Mouse (Mus musculus): ENCODE measurements around the gene Fyco1. TPM values are rescaled to one million over a fixed set of nuclear protein-coding genes. Genes with fewer than 3 reads are reported as not detected.
"Not testable (repeated sequence)": the region's sequence is repeated elsewhere in the genome, so short reads cannot be mapped to it uniquely, and the experiment has no call there.

The Fyco1 gene
- polyA plus RNA-seq, 1 experiment from 2014 or later = 14.7 TPM

DNA sequence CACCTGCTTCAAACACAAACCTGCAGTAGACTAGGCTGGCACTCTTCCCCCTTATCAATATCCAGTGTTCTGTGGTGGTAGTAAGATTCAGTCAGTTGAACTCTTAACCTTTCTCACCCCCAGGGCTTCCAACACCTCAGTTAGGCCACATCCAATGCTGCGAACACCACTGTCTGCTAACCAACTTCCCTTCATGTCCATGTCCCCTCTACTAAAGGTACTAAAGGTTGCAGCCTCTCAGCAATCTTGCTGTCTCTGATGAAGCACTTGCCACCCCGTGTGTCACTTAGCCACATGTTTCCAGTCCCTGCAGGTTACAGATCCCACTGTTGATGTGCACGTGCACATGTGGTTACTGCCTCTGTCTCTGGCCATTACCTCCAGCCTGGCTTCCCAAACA lies 87.9 kb downstream of the Fyco1 start:
- Histone ChIP-seq H3K4me2 (ENCODE audit: low read depth, low read length) (no peak overlapping the region), H3K4me1 (ENCODE audit: control insufficient read depth, insufficient read depth, low read length) (no peaks in the 10 kb centered on the region), H3K36me3 (ENCODE audit: control insufficient read depth, insufficient read depth, low read length) (no peaks in the 10 kb centered on the region), H3K9me3 (replicated peaks; ENCODE audit: control insufficient read depth, low read length) (no peaks in the 10 kb centered on the region), H3K27me3 (ENCODE audit: control insufficient read depth, insufficient read depth, low read length) (no peaks in the 10 kb centered on the region), H3K27ac (ENCODE audit: low read length) (no peak overlapping the region), H3K9ac (ENCODE audit: low read length) (no peak overlapping the region), H3K4me3 (replicated peaks; ENCODE audit: low read length) (no peak overlapping the region)
- 80% methylated on average over 3 of the region's 3 CpGs for WGBS
- no peak for ATAC-seq (ENCODE audit: insufficient read depth, low FRiP score)

DNA sequence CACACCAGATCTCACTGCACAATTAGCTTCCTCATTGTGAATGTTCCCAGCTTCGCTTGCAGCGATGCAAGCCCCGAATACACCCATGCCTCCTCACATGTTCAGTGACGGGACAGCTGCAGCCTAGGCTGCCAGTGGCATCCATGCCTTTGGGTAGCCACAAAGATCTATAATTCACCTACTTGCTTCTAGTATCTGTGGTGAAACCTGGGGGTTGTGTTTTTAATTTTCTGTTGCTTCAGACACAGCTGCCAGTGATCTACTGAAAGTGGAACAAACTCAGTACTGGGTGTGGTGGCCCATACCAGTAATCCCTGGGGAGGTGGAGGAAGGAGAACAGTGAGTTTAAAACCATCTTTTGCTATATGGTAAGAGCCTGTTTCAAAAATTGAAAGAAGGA lies 88.8 kb downstream of the Fyco1 start:
- no peak overlapping the region for H3K27ac ChIP-seq (ENCODE audit: low read length)
- no peak for ATAC-seq (ENCODE audit: insufficient read depth, low FRiP score)
- H3K9ac ChIP-seq (ENCODE audit: low read length) = no peak overlapping the region
- no peaks in the 10 kb centered on the region for H3K27me3 ChIP-seq (ENCODE audit: control insufficient read depth, insufficient read depth, low read length)
- no peaks in the 10 kb centered on the region for H3K9me3 ChIP-seq (replicated peaks; ENCODE audit: control insufficient read depth, low read length)
- no peak overlapping the region for H3K4me2 ChIP-seq (ENCODE audit: low read depth, low read length)
- H3K36me3 ChIP-seq (ENCODE audit: control insufficient read depth, insufficient read depth, low read length) = no peaks in the 10 kb centered on the region
- WGBS = 68% methylated on average over 4 of the region's 4 CpGs
- no peak overlapping the region for H3K4me3 ChIP-seq (replicated peaks; ENCODE audit: low read length)
- H3K4me1 ChIP-seq (ENCODE audit: control insufficient read depth, insufficient read depth, low read length) = no peaks in the 10 kb centered on the region

DNA sequence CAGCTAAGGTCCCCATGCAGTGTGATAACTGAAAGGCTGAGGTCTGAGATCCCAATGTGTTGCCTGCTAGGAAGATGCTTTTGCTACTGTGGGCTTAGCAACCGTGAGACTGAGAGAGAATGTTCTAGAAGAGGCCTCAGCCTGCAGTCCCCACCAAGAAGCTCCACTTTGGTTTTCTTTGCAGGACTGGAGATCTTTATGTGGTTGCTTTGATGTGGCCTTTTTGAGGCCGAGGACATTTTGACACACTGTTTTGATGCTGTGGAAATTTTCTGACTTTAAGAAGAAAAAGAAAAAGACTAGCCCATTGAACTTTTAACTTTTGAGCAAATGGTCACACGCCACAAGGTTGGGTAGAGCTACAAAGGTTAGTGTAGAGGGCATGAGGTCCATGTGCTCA lies 90.9 kb downstream of the Fyco1 start:
- Histone ChIP-seq H3K27me3 (ENCODE audit: control insufficient read depth, insufficient read depth, low read length) (no peaks in the 10 kb centered on the region), H3K36me3 (ENCODE audit: control insufficient read depth, insufficient read depth, low read length) (no peaks in the 10 kb centered on the region), H3K4me1 (ENCODE audit: control insufficient read depth, insufficient read depth, low read length) (no peaks in the 10 kb centered on the region), H3K9me3 (replicated peaks; ENCODE audit: control insufficient read depth, low read length) (no peaks in the 10 kb centered on the region), H3K9ac (ENCODE audit: low read length) (no peak overlapping the region), H3K4me2 (ENCODE audit: low read depth, low read length) (no peak overlapping the region), H3K27ac (ENCODE audit: low read length) (no peak overlapping the region), H3K4me3 (replicated peaks; ENCODE audit: low read length) (no peak overlapping the region)
- no peak for ATAC-seq (ENCODE audit: insufficient read depth, low FRiP score)
- 80% methylated on average over 3 of the region's 3 CpGs for WGBS

DNA sequence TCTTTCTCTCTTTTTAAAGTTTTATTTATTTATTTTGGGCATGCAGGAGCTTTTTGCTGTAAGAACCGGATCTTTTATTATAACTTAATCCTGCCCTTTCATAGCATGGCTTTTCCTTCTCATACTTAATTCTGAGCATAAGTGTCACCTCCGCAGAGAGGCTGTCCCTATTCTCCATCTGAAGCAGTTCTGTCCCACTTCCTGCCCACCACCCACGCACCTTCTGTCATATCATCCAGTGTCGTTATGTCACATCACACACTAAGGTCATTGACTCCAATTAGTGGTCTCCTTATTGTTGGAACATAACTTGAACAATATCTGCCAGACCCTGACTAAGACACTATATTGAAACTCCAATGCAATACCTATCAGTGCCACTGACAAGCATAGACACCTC lies 93.1 kb downstream of the Fyco1 start:
- Histone ChIP-seq H3K4me3 (replicated peaks; ENCODE audit: low read length) (no peak overlapping the region), H3K36me3 (ENCODE audit: control insufficient read depth, insufficient read depth, low read length) (no peaks in the 10 kb centered on the region), H3K27me3 (ENCODE audit: control insufficient read depth, insufficient read depth, low read length) (no peaks in the 10 kb centered on the region), H3K4me2 (ENCODE audit: low read depth, low read length) (no peak overlapping the region), H3K27ac (ENCODE audit: low read length) (no peak overlapping the region), H3K4me1 (ENCODE audit: control insufficient read depth, insufficient read depth, low read length) (no peaks in the 10 kb centered on the region), H3K9me3 (replicated peaks; ENCODE audit: control insufficient read depth, low read length) (no peaks in the 10 kb centered on the region), H3K9ac (ENCODE audit: low read length) (no peak overlapping the region)
- 70% methylated on average over 4 of the region's 4 CpGs for WGBS
- ATAC-seq (ENCODE audit: insufficient read depth, low FRiP score) = no peak

DNA sequence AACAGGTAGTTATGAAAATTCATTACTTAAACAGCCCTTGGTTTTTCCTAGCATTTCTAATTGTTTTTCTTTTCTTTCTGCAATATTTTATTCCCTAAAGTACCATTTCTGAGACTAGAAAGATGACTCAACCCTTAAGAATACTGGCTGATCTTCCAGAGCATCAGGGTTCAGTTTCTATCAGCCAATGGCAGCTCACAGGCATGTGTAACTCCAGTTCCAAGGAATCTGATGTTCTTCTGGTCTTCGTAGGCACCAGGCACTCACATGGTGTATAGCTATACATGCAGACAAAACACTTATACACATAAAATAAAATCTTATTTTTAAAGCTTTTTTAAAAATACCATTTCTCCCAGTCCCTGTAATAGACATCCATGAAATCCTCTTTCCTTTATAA lies 93.5 kb downstream of the Fyco1 start:
- Histone ChIP-seq H3K4me3 (replicated peaks; ENCODE audit: low read length) (no peak overlapping the region), H3K27me3 (ENCODE audit: control insufficient read depth, insufficient read depth, low read length) (no peaks in the 10 kb centered on the region), H3K9me3 (replicated peaks; ENCODE audit: control insufficient read depth, low read length) (no peaks in the 10 kb centered on the region), H3K9ac (ENCODE audit: low read length) (no peak overlapping the region), H3K27ac (ENCODE audit: low read length) (no peak overlapping the region), H3K4me1 (ENCODE audit: control insufficient read depth, insufficient read depth, low read length) (no peaks in the 10 kb centered on the region), H3K4me2 (ENCODE audit: low read depth, low read length) (no peak overlapping the region), H3K36me3 (ENCODE audit: control insufficient read depth, insufficient read depth, low read length) (no peaks in the 10 kb centered on the region)
- ATAC-seq (ENCODE audit: insufficient read depth, low FRiP score) = no peak
- WGBS = 84% methylated on average over 1 of the region's 1 CpGs

DNA sequence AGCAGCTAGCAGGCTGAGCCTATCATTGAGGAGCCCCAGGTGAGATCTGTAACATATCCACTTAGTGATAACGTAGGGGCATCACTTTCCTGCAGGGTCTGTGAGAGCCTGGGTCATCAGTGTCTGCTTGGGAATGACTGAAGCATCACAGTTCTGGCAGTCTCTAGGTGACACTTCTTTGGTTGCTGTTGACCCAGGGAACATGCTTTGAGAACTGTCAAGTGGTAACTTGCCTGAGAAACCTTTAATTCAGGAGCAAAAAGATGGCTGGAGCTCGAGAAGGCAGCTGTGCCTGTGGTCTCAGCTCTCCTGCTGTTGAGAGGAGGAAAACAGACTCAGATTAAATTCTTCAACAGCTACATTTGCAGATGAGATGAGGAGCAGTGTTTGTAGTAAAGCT lies 94.4 kb downstream of the Fyco1 start:
- H3K4me3 ChIP-seq (replicated peaks; ENCODE audit: low read length) = no peak overlapping the region
- no peak overlapping the region for H3K4me2 ChIP-seq (ENCODE audit: low read depth, low read length)
- H3K27ac ChIP-seq (ENCODE audit: low read length) = no peak overlapping the region
- WGBS = 41% methylated on average over 2 of the region's 2 CpGs
- no peaks in the 10 kb centered on the region for H3K27me3 ChIP-seq (ENCODE audit: control insufficient read depth, insufficient read depth, low read length)
- no peaks in the 10 kb centered on the region for H3K4me1 ChIP-seq (ENCODE audit: control insufficient read depth, insufficient read depth, low read length)
- H3K9me3 ChIP-seq (replicated peaks; ENCODE audit: control insufficient read depth, low read length) = no peaks in the 10 kb centered on the region
- H3K36me3 ChIP-seq (ENCODE audit: control insufficient read depth, insufficient read depth, low read length) = no peaks in the 10 kb centered on the region
- no peak for ATAC-seq (ENCODE audit: insufficient read depth, low FRiP score)
- H3K9ac ChIP-seq (ENCODE audit: low read length) = no peak overlapping the region

DNA sequence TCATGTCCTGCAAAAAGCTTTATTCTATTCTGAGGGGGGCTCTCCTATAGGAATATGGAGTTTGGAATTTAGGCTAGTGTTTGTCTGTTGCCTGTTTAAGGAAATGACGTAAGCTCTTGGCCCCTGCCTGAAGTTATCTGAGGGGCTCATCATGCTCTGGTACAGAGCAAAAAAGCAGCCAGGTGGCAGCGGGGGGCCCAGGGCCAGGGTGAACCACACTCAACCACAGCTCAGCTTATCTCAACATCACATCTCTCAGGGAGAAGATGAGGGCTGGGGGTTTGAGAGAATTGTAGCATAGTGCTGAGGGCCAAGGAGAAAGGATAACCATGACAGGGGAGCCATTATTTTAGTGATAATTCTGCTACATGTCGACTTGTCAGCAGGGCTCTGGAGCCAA lies 94.9 kb downstream of the Fyco1 start:
- Histone ChIP-seq H3K36me3 (ENCODE audit: control insufficient read depth, insufficient read depth, low read length) (no peaks in the 10 kb centered on the region), H3K4me1 (ENCODE audit: control insufficient read depth, insufficient read depth, low read length) (no peaks in the 10 kb centered on the region), H3K27me3 (ENCODE audit: control insufficient read depth, insufficient read depth, low read length) (no peaks in the 10 kb centered on the region), H3K4me3 (replicated peaks; ENCODE audit: low read length) (no peak overlapping the region), H3K4me2 (ENCODE audit: low read depth, low read length) (no peak overlapping the region), H3K27ac (ENCODE audit: low read length) (no peak overlapping the region), H3K9me3 (replicated peaks; ENCODE audit: control insufficient read depth, low read length) (no peaks in the 10 kb centered on the region), H3K9ac (ENCODE audit: low read length) (no peak overlapping the region)
- 67% methylated on average over 3 of the region's 3 CpGs for WGBS
- no peak for ATAC-seq (ENCODE audit: insufficient read depth, low FRiP score)

DNA sequence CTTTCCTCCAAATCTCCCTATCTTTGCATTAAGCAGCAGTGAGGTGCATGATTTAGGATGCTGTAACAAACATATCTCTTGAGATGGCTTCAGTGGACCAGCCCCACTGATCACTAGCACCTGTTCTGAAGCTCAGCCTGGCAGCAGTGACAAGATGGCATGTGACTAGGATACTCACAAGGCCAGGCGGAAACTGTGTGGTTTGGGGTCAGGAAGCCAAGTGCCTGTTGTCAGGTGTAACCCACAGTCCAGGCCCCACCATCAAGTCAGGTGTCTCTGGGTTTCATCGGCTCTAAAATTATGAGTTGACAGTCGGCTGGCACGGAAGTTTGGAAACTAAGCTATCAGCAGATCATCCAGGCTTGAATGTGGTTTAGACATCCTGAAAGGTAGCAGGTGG lies 97.4 kb downstream of the Fyco1 start:
- Histone ChIP-seq H3K4me2 (ENCODE audit: low read depth, low read length) (no peak overlapping the region), H3K4me3 (replicated peaks; ENCODE audit: low read length) (no peak overlapping the region), H3K27ac (ENCODE audit: low read length) (no peak overlapping the region), H3K9ac (ENCODE audit: low read length) (no peak overlapping the region), H3K27me3 (ENCODE audit: control insufficient read depth, insufficient read depth, low read length) (no peaks in the 10 kb centered on the region), H3K4me1 (ENCODE audit: control insufficient read depth, insufficient read depth, low read length) (no peaks in the 10 kb centered on the region), H3K36me3 (ENCODE audit: control insufficient read depth, insufficient read depth, low read length) (no peaks in the 10 kb centered on the region), H3K9me3 (replicated peaks; ENCODE audit: control insufficient read depth, low read length) (no peaks in the 10 kb centered on the region)
- no peak for ATAC-seq (ENCODE audit: insufficient read depth, low FRiP score)
- WGBS = 83% methylated on average over 4 of the region's 4 CpGs

DNA sequence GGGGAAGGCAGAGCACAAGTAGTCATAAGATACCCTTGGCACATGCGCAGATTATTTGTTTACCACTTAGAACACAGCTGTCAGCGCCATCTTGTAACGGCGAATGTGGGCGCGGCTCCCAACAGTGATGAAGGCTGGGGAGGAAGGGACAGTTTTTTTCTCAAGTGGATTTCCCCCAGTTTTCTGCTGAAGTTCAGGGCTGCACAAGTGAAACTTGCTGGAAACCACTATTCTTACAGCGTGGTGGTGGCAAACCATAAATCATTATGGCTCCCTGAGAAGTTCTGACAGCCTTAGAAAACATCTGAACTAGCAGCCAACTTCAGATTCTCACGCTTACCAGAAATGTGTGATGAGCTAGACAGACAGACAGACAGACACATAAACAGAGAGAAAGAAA lies 102.0 kb downstream of the Fyco1 start:
- not testable (repeated sequence) for H3K4me1 ChIP-seq (ENCODE audit: control insufficient read depth, insufficient read depth, low read length); H3K9me3 ChIP-seq (replicated peaks; ENCODE audit: control insufficient read depth, low read length); H3K9ac ChIP-seq (ENCODE audit: low read length); H3K4me3 ChIP-seq (replicated peaks; ENCODE audit: low read length); H3K27ac ChIP-seq (ENCODE audit: low read length); H3K36me3 ChIP-seq (ENCODE audit: control insufficient read depth, insufficient read depth, low read length); ATAC-seq (ENCODE audit: insufficient read depth, low FRiP score); H3K27me3 ChIP-seq (ENCODE audit: control insufficient read depth, insufficient read depth, low read length); H3K4me2 ChIP-seq (ENCODE audit: low read depth, low read length)
- WGBS = 89% methylated on average over 7 of the region's 8 CpGs

DNA sequence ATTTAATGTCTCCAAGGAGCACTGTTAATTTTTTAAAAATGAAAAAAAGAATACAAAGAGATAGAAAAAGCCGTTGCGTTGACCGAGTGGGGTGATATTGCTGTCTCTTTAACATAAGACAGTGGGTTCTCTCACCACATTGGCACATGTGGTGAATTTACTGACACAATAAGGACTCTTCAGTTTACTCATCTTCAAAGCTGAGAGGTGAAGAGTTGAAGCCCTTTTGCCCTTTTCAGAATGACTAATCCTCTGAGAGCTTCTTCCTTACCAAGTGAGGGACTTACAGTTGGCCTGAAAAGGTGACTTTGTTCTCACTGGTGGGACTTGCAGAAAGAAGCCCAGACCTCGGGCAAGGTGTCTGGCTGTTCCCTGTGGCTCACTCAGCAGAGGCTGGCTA lies 110.9 kb downstream of the Fyco1 start:
- no peak overlapping the region for H3K27ac ChIP-seq (ENCODE audit: low read length)
- H3K27me3 ChIP-seq (ENCODE audit: control insufficient read depth, insufficient read depth, low read length) = no peaks in the 10 kb centered on the region
- no peak for ATAC-seq (ENCODE audit: insufficient read depth, low FRiP score)
- H3K4me1 ChIP-seq (ENCODE audit: control insufficient read depth, insufficient read depth, low read length) = no peaks in the 10 kb centered on the region
- no peaks in the 10 kb centered on the region for H3K36me3 ChIP-seq (ENCODE audit: control insufficient read depth, insufficient read depth, low read length)
- WGBS = 86% methylated on average over 4 of the region's 4 CpGs
- H3K9ac ChIP-seq (ENCODE audit: low read length) = no peak overlapping the region
- no peak overlapping the region for H3K4me2 ChIP-seq (ENCODE audit: low read depth, low read length)
- H3K9me3 ChIP-seq (replicated peaks; ENCODE audit: control insufficient read depth, low read length) = no peaks in the 10 kb centered on the region
- no peak overlapping the region for H3K4me3 ChIP-seq (replicated peaks; ENCODE audit: low read length)

Measured in stomach, embryonic 16.5 days (tissue).